Mouse (Mus musculus) cerebellum, adult 8-10 months (tissue): ENCODE measurements around the gene Hemk1.
A peak's percentile ranks its signal among the peaks of the same experiment; 100 is the strongest.
"Not testable (repeated sequence)": the region's sequence is repeated elsewhere in the genome, so short reads cannot be mapped to it uniquely, and the experiment has no call there.

Experiments
- DNase-seq: peaks from one replicate; pipeline ENCODE4 v3.0.0; 2022

Hemk1 gene

GRCm38 (mm10) chr9:107308346-107309000 is 29.7 kb downstream of the Hemk1 start:
- no peak for DNase-seq

GRCm38 (mm10) chr9:107307886-107308285 is 30.3 kb downstream of the Hemk1 start:
- no peak for DNase-seq

- no peak for DNase-seq
Measured at GRCm38 (mm10) chr9:107307099-107307872, 30.9 kb downstream of the Hemk1 start.

GRCm38 (mm10) chr9:107306673-107307072 is 31.5 kb downstream of the Hemk1 start:
- DNase-seq: not testable (repeated sequence)

- DNase-seq: no peak
Measured at GRCm38 (mm10) chr9:107305601-107306542, 32.3 kb downstream of the Hemk1 start.

- DNase-seq: no peak
Measured at GRCm38 (mm10) chr9:107305012-107305411, 33.1 kb downstream of the Hemk1 start.

GRCm38 (mm10) chr9:107304383-107304782 is 33.8 kb downstream of the Hemk1 start:
- no peak for DNase-seq

- DNase-seq: no peak
Measured at GRCm38 (mm10) chr9:107303900-107304299, 34.2 kb downstream of the Hemk1 start.

- DNase-seq: no peak
Measured at GRCm38 (mm10) chr9:107303121-107303820, 34.9 kb downstream of the Hemk1 start.

- no peak for DNase-seq
Measured at GRCm38 (mm10) chr9:107302592-107302991, 35.6 kb downstream of the Hemk1 start.

- DNase-seq: no peak
Measured at GRCm38 (mm10) chr9:107301554-107302331, 36.4 kb downstream of the Hemk1 start.

GRCm38 (mm10) chr9:107300224-107300973 is 37.8 kb downstream of the Hemk1 start:
- no peak for DNase-seq

- DNase-seq: no peak
Measured at GRCm38 (mm10) chr9:107299783-107300182, 38.4 kb downstream of the Hemk1 start.

GRCm38 (mm10) chr9:107298876-107299275 is 39.3 kb downstream of the Hemk1 start:
- no peak for DNase-seq

GRCm38 (mm10) chr9:107298059-107298780 is 39.9 kb downstream of the Hemk1 start:
- DNase-seq: no peak

- DNase-seq: no peak
Measured at GRCm38 (mm10) chr9:107297658-107298057, 40.5 kb downstream of the Hemk1 start.

- DNase-seq: no peak
Measured at GRCm38 (mm10) chr9:107297059-107297458, 41.1 kb downstream of the Hemk1 start.

- peak; percentile 91 for DNase-seq
Measured at GRCm38 (mm10) chr9:107296501-107296965, 41.6 kb downstream of the Hemk1 start.

- DNase-seq: no peak
Measured at GRCm38 (mm10) chr9:107296041-107296440, 42.1 kb downstream of the Hemk1 start.

GRCm38 (mm10) chr9:107296016-107296040 is 42.3 kb downstream of the Hemk1 start, which contains the start of gene Cish:
Gene Cish, plus strand, starts transcription at chr9:107296026.
- no peak for DNase-seq

- no peak for DNase-seq
Measured at GRCm38 (mm10) chr9:107295616-107296015, 42.5 kb downstream of the Hemk1 start.
